Mouse (Mus musculus): ENCODE measurements at regions not wholly inside any gene's neighbourhood (a gene's known extent, or its start where the extent isn't known, plus 50 kb on each side); places are given as distances from the start of the nearest gene placed in this dataset.

DNA sequence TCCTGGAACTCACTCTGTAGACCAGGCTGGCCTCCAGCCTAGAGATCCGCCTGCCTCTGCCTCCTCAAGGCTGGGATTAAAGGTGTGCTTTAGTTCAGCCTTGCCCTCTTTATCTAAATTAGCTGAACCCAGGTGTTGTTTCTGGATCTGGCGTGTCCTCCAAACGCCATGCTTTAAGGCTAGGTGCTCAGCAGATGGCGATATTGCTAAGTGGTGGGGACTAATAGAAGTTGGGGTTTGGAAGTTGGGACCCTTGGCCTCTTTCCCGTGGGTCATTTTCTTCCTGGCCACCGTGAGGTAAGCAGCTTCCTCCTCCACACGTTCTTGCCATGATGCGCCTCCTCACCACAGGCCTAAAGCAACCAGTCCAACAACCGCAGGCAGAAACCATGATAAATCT lies 91.3 kb downstream of the Cd83 start:
- Histone ChIP-seq H3K27ac (ENCODE audit: low read length) (no peak overlapping the region), H3K4me1 (ENCODE audit: control insufficient read depth, insufficient read depth, low read length) (no peaks in the 10 kb centered on the region), H3K9me3 (ENCODE audit: control insufficient read depth, low read depth, low read length) (no peaks in the 10 kb centered on the region), H3K4me3 (ENCODE audit: low read depth, low read length) (no peak overlapping the region), H3K9ac (replicated peaks; ENCODE audit: low read depth, low read length) (no peak overlapping the region), H3K27me3 (ENCODE audit: control insufficient read depth, insufficient read depth, low read length) (no peaks in the 10 kb centered on the region), H3K36me3 (ENCODE audit: control insufficient read depth, insufficient read depth, low read length) (no peaks in the 10 kb centered on the region), H3K4me2 (replicated peaks; ENCODE audit: low read depth, low read length) (no peak overlapping the region)
- 85% methylated on average over 9 of the region's 9 CpGs for WGBS
- ATAC-seq (ENCODE audit: insufficient number of reproducible peaks, insufficient read depth, low FRiP score, low read depth) = no peak

DNA sequence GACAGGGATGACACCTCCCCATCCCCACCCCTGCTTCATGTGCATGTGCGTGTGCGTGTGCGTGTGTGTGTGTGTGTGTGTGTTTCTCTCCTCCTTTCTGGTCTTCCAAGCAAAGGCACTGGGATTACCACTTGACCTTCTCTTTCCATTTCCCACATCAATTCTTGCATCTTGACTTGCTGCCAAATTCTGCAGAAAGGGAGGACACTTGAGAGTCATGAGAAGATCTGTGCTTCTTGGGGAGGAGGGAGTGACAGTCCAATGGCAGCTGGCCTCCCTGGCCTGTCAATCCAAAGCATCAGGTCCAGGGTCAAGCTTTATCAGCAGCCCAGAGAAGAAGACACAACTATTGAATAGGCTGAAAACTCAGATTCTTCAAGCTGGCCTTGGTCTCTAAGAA lies 102.7 kb downstream of the Cd83 start:
- no peaks in the 10 kb centered on the region for H3K27me3 ChIP-seq (ENCODE audit: control insufficient read depth, insufficient read depth, low read length)
- no peak overlapping the region for H3K27ac ChIP-seq (ENCODE audit: low read length)
- no peak overlapping the region for H3K4me3 ChIP-seq (ENCODE audit: low read depth, low read length)
- no peaks in the 10 kb centered on the region for H3K36me3 ChIP-seq (ENCODE audit: control insufficient read depth, insufficient read depth, low read length)
- no peak for ATAC-seq (ENCODE audit: insufficient number of reproducible peaks, insufficient read depth, low FRiP score, low read depth)
- no peak overlapping the region for H3K9ac ChIP-seq (replicated peaks; ENCODE audit: low read depth, low read length)
- peaks cover 3% of the 10 kb centered on the region; the same call in 1 of the 2 replicates for H3K9me3 ChIP-seq (ENCODE audit: control insufficient read depth, low read depth, low read length)
- peaks cover 5% of the 10 kb centered on the region; the same call in 1 of the 2 replicates for H3K4me1 ChIP-seq (ENCODE audit: control insufficient read depth, insufficient read depth, low read length)
- no peak overlapping the region for H3K4me2 ChIP-seq (replicated peaks; ENCODE audit: low read depth, low read length)
- WGBS = 82% methylated on average over 3 of the region's 3 CpGs

DNA sequence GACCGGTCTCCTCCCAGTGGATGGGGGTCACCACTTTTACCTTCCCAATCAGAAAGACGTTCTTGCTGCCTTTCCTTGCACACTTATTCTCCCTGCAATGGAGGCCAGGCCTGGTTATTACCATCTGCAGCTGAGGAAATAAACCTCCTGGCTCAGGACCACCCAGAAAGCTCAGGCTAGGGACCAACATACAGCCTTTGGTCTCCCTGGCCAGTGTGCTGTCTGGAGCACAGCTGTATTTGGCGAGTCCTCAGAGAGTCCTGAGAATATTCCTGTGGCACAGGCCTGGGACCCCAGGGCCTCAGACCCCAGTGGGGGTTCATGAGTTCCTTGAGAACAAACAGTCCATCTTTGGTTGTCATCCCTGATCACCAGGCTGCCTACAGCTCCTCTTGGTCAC lies 107.4 kb downstream of the Cd83 start:
- no peaks in the 10 kb centered on the region for H3K36me3 ChIP-seq (ENCODE audit: control insufficient read depth, insufficient read depth, low read length)
- 58% methylated on average over 3 of the region's 3 CpGs for WGBS
- ATAC-seq (ENCODE audit: insufficient number of reproducible peaks, insufficient read depth, low FRiP score, low read depth) = no peak
- no peak overlapping the region for H3K4me2 ChIP-seq (replicated peaks; ENCODE audit: low read depth, low read length)
- peaks cover 5% of the 10 kb centered on the region; the same call in 1 of the 2 replicates for H3K4me1 ChIP-seq (ENCODE audit: control insufficient read depth, insufficient read depth, low read length)
- H3K9ac ChIP-seq (replicated peaks; ENCODE audit: low read depth, low read length) = no peak overlapping the region
- H3K27me3 ChIP-seq (ENCODE audit: control insufficient read depth, insufficient read depth, low read length) = no peaks in the 10 kb centered on the region
- no peak overlapping the region for H3K4me3 ChIP-seq (ENCODE audit: low read depth, low read length)
- peak overlapping the region; percentile 21; the same call in 1 of the 2 replicates for H3K27ac ChIP-seq (ENCODE audit: low read length)
- H3K9me3 ChIP-seq (ENCODE audit: control insufficient read depth, low read depth, low read length) = peaks cover 3% of the 10 kb centered on the region; the same call in 1 of the 2 replicates

DNA sequence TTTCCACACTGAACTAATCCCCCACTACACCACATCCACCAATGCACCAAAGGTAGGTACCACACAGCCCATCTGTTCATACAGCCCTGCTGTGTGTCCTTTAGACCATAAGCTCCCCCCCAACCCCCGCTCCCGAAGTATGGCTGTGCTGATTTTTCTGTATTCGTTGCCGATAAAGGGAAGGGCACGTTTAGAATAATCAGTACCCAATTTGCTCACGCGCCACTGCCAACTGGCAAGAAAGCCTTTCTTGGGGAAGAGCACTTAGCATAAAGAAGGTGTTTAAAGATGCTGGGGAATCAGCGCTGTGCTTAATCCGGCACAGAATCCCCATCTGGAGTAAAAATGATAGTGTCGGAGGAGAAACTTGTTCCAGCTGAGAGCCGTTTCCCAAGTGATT lies 111.4 kb downstream of the Cd83 start:
- H3K4me3 ChIP-seq (ENCODE audit: low read depth, low read length) = no peak overlapping the region
- no peak overlapping the region for H3K4me2 ChIP-seq (replicated peaks; ENCODE audit: low read depth, low read length)
- no peak for ATAC-seq (ENCODE audit: insufficient number of reproducible peaks, insufficient read depth, low FRiP score, low read depth)
- WGBS = 65% methylated on average over 11 of the region's 11 CpGs
- H3K9me3 ChIP-seq (ENCODE audit: control insufficient read depth, low read depth, low read length) = no peaks in the 10 kb centered on the region
- no peak overlapping the region for H3K9ac ChIP-seq (replicated peaks; ENCODE audit: low read depth, low read length)
- no peaks in the 10 kb centered on the region for H3K27me3 ChIP-seq (ENCODE audit: control insufficient read depth, insufficient read depth, low read length)
- no peak overlapping the region for H3K27ac ChIP-seq (ENCODE audit: low read length)
- no peaks in the 10 kb centered on the region for H3K36me3 ChIP-seq (ENCODE audit: control insufficient read depth, insufficient read depth, low read length)
- peaks cover 5% of the 10 kb centered on the region; the same call in 1 of the 2 replicates for H3K4me1 ChIP-seq (ENCODE audit: control insufficient read depth, insufficient read depth, low read length)

DNA sequence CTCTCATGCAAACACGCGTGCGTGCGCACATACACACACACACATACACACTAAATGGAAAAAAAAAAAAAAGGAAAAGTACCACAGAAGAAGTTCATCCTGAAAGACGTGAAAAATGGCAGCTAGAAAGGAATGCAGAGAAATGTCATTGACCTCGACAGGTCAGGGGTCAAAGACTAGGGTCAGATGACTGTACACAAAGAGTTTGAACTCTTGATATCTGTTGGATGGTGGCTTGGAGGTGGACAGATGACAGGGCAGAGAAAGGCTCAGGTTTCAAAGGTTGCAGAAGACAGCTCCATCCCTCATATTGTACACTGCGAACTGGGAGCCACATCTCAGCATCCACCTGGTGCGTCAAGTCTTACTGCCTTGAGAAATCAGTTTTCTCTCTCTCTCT lies 112.5 kb downstream of the Cd83 start:
- H3K36me3 ChIP-seq (ENCODE audit: control insufficient read depth, insufficient read depth, low read length) = no peaks in the 10 kb centered on the region
- 65% methylated on average over 8 of the region's 8 CpGs for WGBS
- H3K4me2 ChIP-seq (replicated peaks; ENCODE audit: low read depth, low read length) = no peak overlapping the region
- H3K9ac ChIP-seq (replicated peaks; ENCODE audit: low read depth, low read length) = no peak overlapping the region
- no peaks in the 10 kb centered on the region for H3K9me3 ChIP-seq (ENCODE audit: control insufficient read depth, low read depth, low read length)
- no peaks in the 10 kb centered on the region for H3K27me3 ChIP-seq (ENCODE audit: control insufficient read depth, insufficient read depth, low read length)
- no peak overlapping the region for H3K4me3 ChIP-seq (ENCODE audit: low read depth, low read length)
- ATAC-seq (ENCODE audit: insufficient number of reproducible peaks, insufficient read depth, low FRiP score, low read depth) = no peak
- no peak overlapping the region for H3K27ac ChIP-seq (ENCODE audit: low read length)
- peaks cover 2% of the 10 kb centered on the region; the same call in 1 of the 2 replicates for H3K4me1 ChIP-seq (ENCODE audit: control insufficient read depth, insufficient read depth, low read length)

- no peak overlapping the region for H3K27ac ChIP-seq (ENCODE audit: low read length)
- H3K4me1 ChIP-seq (ENCODE audit: control insufficient read depth, insufficient read depth, low read length) = no peaks in the 10 kb centered on the region
- no peaks in the 10 kb centered on the region for H3K27me3 ChIP-seq (ENCODE audit: control insufficient read depth, insufficient read depth, low read length)
- 57% methylated on average over 12 of the region's 12 CpGs for WGBS
- no peak overlapping the region for H3K4me2 ChIP-seq (replicated peaks; ENCODE audit: low read depth, low read length)
- H3K9ac ChIP-seq (replicated peaks; ENCODE audit: low read depth, low read length) = no peak overlapping the region
- no peaks in the 10 kb centered on the region for H3K9me3 ChIP-seq (ENCODE audit: control insufficient read depth, low read depth, low read length)
- no peak for ATAC-seq (ENCODE audit: insufficient number of reproducible peaks, insufficient read depth, low FRiP score, low read depth)
- no peaks in the 10 kb centered on the region for H3K36me3 ChIP-seq (ENCODE audit: control insufficient read depth, insufficient read depth, low read length)
- H3K4me3 ChIP-seq (ENCODE audit: low read depth, low read length) = no peak overlapping the region
Measured at GRCm38 (mm10) chr13:43898555-43899258, 114.1 kb downstream of the Cd83 start.

DNA sequence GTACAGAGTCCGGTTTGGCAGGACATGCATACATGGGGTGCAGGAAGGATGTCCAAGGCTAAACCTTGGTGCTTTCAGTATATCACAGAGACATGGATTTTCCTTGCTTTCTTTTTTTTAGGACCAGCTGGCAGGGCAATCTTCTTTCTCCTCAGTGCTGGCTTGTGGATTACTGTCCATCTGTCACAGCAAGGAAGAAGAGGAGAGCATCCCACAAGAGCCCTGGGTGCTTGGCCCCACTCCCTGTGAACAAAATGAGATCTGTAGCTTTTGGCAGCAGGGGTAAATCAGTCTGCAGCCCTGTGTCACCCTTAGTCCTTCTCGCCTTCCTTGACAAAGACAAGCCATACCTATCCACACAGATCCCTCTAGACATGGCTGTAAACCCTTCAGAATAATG lies 115.5 kb downstream of the Cd83 start:
- Histone ChIP-seq H3K4me3 (ENCODE audit: low read depth, low read length) (no peak overlapping the region), H3K27ac (ENCODE audit: low read length) (no peak overlapping the region), H3K9me3 (ENCODE audit: control insufficient read depth, low read depth, low read length) (no peaks in the 10 kb centered on the region), H3K27me3 (ENCODE audit: control insufficient read depth, insufficient read depth, low read length) (no peaks in the 10 kb centered on the region), H3K4me2 (replicated peaks; ENCODE audit: low read depth, low read length) (no peak overlapping the region), H3K36me3 (ENCODE audit: control insufficient read depth, insufficient read depth, low read length) (no peaks in the 10 kb centered on the region), H3K9ac (replicated peaks; ENCODE audit: low read depth, low read length) (no peak overlapping the region), H3K4me1 (ENCODE audit: control insufficient read depth, insufficient read depth, low read length) (no peaks in the 10 kb centered on the region)
- no peak for ATAC-seq (ENCODE audit: insufficient number of reproducible peaks, insufficient read depth, low FRiP score, low read depth)
- 86% methylated on average over 2 of the region's 2 CpGs for WGBS

DNA sequence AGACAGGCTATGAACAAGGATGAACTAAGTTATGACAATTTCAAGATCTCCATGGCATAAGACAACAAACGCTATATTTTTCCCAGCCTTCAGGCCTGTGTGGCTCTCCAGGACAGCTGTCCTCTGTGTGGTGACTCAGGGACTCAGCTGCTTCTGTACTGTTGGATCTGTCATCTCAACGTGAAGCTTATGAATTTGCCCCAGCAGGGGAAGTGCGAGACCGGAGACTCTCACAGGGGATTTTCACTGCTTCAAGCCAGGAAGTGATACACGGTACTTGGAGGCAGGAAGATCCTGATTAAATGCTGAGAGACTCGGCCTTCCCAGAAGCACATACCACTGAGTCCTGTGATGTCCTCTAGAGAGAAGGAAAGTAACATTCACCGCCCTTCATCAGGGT lies 116.2 kb downstream of the Cd83 start:
- Histone ChIP-seq H3K4me1 (ENCODE audit: control insufficient read depth, insufficient read depth, low read length) (no peaks in the 10 kb centered on the region), H3K9me3 (ENCODE audit: control insufficient read depth, low read depth, low read length) (no peaks in the 10 kb centered on the region), H3K4me2 (replicated peaks; ENCODE audit: low read depth, low read length) (no peak overlapping the region), H3K36me3 (ENCODE audit: control insufficient read depth, insufficient read depth, low read length) (no peaks in the 10 kb centered on the region), H3K27ac (ENCODE audit: low read length) (no peak overlapping the region), H3K9ac (replicated peaks; ENCODE audit: low read depth, low read length) (no peak overlapping the region), H3K27me3 (ENCODE audit: control insufficient read depth, insufficient read depth, low read length) (no peaks in the 10 kb centered on the region), H3K4me3 (ENCODE audit: low read depth, low read length) (no peak overlapping the region)
- ATAC-seq (ENCODE audit: insufficient number of reproducible peaks, insufficient read depth, low FRiP score, low read depth) = no peak
- WGBS = 68% methylated on average over 7 of the region's 7 CpGs

GRCm38 (mm10) chr13:43903391-43903790 lies 118.8 kb downstream of the Cd83 start:
- no peak for ATAC-seq (ENCODE audit: insufficient number of reproducible peaks, insufficient read depth, low FRiP score, low read depth)
- peaks cover 12% of the 10 kb centered on the region; the same call in 1 of the 2 replicates for H3K4me1 ChIP-seq (ENCODE audit: control insufficient read depth, insufficient read depth, low read length)

More at GRCm38 (mm10) chr13:43903391-43903790, 118.8 kb downstream of the Cd83 start:
- no peak overlapping the region for H3K27ac ChIP-seq (ENCODE audit: low read length)
- H3K9me3 ChIP-seq (ENCODE audit: control insufficient read depth, low read depth, low read length) = no peaks in the 10 kb centered on the region
- no peak overlapping the region for H3K4me3 ChIP-seq (ENCODE audit: low read depth, low read length)
- no peaks in the 10 kb centered on the region for H3K27me3 ChIP-seq (ENCODE audit: control insufficient read depth, insufficient read depth, low read length)
- no peaks in the 10 kb centered on the region for H3K36me3 ChIP-seq (ENCODE audit: control insufficient read depth, insufficient read depth, low read length)
- H3K4me2 ChIP-seq (replicated peaks; ENCODE audit: low read depth, low read length) = no peak overlapping the region
- H3K9ac ChIP-seq (replicated peaks; ENCODE audit: low read depth, low read length) = no peak overlapping the region

Data from stomach, embryonic 14.5 days (tissue).